Mouse (Mus musculus) CH12.LX (cell line): ENCODE results near the gene Pigx.
"Not testable (repeated sequence)": the region's sequence is repeated elsewhere in the genome, so short reads cannot be mapped to it uniquely, and the experiment has no call there.

Experiments used
- EP300 ChIP-seq: IDR thresholded peaks from 2 replicates; pipeline ENCODE4 v1.6.1; 2011; ENCODE audit warnings: low read length, improper control_type of control experiment
- GABPA ChIP-seq: IDR thresholded peaks from 2 replicates; pipeline ENCODE4 v1.6.1; 2012; ENCODE audit warnings: low read depth, low read length, improper control_type of control experiment, inconsistent platforms; ENCODE audit not compliant: insufficient replicate concordance
- HCFC1 ChIP-seq: IDR thresholded peaks from 2 replicates; pipeline ENCODE4 v1.6.1; 2012; ENCODE audit warnings: low read depth, mild to moderate bottlenecking, inconsistent platforms, low read length, improper control_type of control experiment
- POLR2A ChIP-seq: IDR thresholded peaks from 2 replicates; pipeline ENCODE4 v1.6.1; 2011; ENCODE audit warnings: low read depth, mild to moderate bottlenecking, improper control_type of control experiment, low read length

- not testable (repeated sequence) for TF ChIP-seq GABPA, HCFC1, POLR2A, EP300
Measured at GRCm38 (mm10) chr16:32070070-32070469, 29.5 kb downstream of the Pigx start.
